Mouse (Mus musculus) stomach, postnatal 0 days (tissue): ENCODE measurements at regions not wholly inside any gene's neighbourhood (a gene's known extent, or its start where the extent isn't known, plus 50 kb on each side); places are given as distances from the start of the nearest gene placed in this dataset.

Source experiments
- CTCF ChIP-seq: IDR thresholded peaks from 2 replicates; pipeline ENCODE4 v1.5.1; 2016; ENCODE audit warnings: antibody characterized with exemption, low read depth, mild to moderate bottlenecking, moderate library complexity
- EP300 ChIP-seq: optimal IDR thresholded peaks from 2 replicates; pipeline ENCODE3; 2016; ENCODE audit warnings: antibody characterized with exemption

GRCm38 (mm10) chr14:105631681-105632031 lies 265.0 kb downstream of the Spry2 start:
- no peak for TF ChIP-seq CTCF
- TF ChIP-seq EP300: no peak
